Mouse (Mus musculus) adipocyte (in vitro differentiated cells): Measurements from ENCODE around the gene Pim1.
"Not testable (repeated sequence)": the region's sequence is repeated elsewhere in the genome, so short reads cannot be mapped to it uniquely, and the experiment has no call there.

Experiments
- DNase-seq: peaks from one replicate; pipeline ENCODE4 v3.0.0-alpha.2; 2016; ENCODE audit warnings: low spot score

Pim1 gene

DNA sequence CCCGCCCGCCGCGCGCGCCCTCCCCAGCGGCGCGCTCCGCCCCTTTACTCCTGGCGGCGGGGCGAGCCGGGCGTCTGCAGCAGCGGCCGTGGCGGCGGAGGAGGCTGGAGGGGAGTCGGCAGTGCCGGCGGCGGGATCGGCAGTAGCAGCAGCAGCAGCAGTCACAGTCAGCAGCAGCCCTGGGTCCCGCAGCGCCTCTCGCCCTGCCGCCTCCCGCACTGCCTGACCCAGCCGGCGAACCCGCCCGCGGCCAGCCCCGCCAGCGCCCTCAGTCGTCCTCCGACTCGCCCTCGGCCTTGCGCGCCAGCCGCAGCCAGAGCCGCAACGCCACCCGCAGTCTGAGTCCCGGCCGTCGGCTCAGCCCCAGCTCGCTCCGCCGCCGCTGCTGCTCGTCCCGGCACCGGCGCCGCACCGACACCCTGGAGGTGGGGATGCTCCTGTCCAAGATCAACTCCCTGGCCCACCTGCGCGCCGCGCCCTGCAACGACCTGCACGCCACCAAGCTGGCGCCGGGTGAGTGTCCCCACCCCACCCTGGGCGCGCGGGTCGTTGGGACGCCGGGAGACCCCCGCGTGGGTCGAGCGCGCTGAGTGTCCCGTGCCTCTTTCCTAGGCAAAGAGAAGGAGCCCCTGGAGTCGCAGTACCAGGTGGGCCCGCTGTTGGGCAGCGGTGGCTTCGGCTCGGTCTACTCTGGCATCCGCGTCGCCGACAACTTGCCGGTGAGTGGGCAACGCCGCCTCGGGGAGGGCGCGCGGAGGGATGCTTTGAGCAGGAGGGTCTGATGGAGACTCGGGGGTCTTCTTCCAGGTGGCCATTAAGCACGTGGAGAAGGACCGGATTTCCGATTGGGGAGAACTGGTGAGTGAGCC, at the start of gene Pim1:
Gene Pim1 (plus strand): TSS at position 41 of the 869 bp plus-strand sequence.
- DNase-seq = no peak

DNA sequence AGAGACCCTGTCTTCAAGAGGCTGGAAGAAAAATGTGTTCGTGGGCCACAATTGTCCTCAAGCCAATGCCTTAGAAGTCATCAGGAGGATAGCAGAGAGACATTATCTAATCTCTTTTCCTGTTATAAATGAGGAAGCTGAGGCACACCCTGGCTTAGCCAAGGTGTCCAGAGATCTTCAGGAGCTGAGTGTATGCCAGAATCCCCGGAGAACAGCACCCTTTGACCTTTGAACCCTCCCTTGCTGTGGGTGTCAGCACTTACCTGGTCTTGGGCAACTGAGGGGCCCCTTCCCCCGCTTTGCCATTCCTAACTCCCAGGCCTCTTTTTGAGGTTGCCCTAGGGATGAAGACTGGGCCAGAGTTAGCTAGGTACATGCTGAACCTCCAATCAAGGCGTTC, 49.0 kb upstream of the Pim1 start:
- DNase-seq = no peak

DNA sequence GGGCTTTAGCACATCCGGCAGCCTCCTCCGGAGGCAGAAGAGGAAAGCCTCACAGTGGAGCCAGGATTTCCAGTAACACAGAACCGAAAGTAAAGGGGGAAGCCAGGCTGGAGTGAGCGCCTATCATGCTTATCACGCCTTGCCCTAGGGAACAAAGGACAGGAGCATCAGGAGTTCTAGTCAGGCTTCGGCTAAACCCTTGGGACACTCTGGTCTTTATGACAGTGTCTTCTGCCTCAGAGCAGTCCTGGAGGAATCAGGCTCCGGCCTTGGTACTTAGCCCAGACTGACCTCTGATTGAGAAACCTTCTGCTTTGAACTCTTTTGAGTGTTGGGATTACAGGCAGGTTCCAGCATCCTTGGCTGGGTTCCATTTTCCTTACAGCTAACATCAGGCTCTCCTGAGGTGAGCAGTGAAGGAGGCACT, 48.4 kb upstream of the Pim1 start:
- no peak for DNase-seq

DNA sequence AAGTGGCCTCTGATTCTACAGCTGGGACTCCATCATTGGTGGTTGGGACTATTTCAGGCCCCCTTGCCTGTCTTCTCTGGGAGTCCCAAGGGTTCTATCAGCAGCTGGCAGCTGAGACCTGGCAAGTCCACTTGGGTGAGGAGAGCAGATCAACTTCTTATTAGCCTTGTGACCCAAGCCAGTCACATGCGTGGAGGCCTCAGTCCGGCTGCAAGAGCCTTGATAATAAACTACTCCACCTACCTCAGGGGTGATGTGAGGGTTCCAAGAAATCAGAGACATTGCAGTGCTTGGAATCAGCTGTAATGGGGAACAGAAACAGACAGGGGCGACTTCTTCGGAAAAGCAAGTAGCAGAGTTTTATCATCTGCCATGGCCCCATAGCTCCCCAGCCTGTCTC, 46.8 kb upstream of the Pim1 start:
- no peak for DNase-seq

- DNase-seq = no peak
Measured at GRCm38 (mm10) chr17:29445072-29445471, 45.5 kb upstream of the Pim1 start.

DNA sequence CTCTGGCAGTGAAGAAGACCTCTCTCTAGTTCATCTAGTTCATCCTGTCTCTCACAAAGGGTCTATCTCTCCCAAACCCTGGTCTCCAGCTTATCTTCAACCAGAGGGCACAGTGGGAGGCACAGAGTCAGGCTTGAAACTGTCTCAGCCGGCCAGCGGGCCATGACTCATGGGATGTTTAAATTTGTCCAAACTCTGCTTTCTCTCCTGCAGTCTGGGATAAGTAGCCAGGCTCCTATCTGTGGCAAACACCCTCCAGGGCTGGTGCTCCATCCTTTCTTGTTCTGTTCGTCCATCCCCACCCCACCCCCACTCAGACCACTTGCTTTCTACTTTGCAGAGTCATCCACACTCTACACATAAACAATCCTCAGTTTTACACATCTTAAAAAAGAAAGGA, 43.2 kb upstream of the Pim1 start:
- DNase-seq = no peak

DNA sequence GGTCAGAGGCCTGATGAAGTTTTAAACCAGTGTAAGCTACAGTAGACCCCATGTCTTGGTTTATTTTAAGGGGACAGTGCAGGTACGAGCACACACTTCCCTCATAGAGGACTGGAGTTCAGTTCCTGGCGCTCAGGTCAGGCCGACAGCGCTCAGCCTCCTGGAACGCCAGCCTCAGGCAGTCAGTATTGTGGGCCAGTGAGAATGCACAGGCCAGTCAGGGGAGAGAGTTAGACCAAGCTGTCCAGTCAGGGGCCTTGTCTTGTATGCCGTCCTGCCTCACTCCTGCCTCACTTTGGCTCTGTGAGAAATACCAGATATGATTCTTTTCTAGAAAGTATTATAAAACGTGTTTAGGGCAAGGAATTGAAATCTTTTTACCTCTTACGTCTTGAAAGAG, 42.5 kb upstream of the Pim1 start:
- DNase-seq = no peak

- no peak for DNase-seq
Measured at GRCm38 (mm10) chr17:29448561-29448960, 42.0 kb upstream of the Pim1 start.

- no peak for DNase-seq
Measured at GRCm38 (mm10) chr17:29450899-29451840, 39.4 kb upstream of the Pim1 start.

DNA sequence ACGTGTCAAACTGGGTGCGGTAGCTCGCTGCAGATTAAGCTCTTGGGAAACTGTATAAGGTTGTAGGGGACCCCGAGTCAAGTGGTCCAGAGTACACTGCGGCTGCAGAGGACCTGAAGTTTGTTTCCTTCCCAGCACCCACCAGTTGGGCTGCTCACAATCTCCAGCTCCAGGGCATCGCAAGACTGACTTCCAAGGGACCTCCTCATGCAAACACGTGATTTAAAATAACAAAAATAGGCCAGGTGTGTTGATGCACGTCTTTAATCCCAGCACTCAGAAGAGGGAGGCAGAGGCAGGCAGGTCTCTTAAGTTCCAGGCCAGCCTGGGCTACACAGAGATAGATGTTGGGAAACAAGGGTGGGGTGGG, 38.7 kb upstream of the Pim1 start:
- no peak for DNase-seq

GRCm38 (mm10) chr17:29454119-29454518, 36.4 kb upstream of the Pim1 start:
- DNase-seq = not testable (repeated sequence)

DNA sequence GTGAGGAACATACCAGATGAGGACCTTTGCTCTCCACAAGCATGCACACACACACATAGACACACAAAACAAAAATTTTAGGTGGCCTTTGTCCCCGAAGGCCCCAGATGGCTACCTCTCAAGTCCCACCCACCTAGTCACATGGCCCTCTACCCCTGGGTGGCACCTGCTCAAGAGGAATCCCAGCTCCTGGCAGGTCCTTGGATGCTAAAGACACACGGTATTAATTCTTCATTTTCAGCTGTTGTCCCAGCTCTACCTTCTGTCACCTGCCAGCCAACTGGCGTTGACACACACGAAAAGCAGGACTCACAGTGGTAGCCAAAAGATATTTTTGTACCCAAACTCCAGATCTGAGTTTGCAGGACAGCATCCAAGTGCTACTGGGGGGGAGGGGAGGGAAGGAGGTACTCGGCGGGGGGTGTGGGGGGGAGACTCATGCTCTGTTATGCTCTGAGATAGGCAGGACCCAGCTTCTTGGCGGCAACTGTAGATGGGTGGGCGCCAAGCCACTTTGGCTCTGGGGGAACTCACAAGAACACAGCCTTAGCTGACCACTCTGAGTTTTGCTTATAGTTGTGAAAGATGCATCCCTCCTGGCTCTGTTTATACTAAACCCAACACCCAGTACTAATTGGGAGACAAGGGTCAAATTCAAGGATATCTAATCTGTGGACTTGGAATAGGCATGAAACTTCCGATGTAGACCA, 35.0 kb upstream of the Pim1 start:
- DNase-seq = no peak

DNA sequence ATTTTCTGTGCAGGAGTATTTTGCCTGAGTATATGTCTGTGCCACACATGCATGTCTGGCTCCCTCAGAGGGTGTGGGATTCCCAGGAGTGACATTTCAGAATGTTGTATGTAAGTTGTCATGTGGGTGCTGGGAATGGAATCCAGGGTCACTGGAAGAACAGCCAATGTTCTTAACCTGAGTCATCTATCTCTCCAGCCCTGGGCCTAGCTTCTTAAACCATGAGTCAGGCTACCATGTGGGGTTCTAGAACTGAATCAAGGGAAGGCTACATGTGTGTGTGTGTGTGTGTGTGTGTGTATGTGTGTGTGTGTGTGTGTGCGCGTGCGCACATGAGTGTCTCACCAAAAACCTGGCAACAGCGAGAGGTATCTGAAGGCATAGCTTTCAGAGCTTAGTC, 34.1 kb upstream of the Pim1 start:
- DNase-seq = no peak

DNA sequence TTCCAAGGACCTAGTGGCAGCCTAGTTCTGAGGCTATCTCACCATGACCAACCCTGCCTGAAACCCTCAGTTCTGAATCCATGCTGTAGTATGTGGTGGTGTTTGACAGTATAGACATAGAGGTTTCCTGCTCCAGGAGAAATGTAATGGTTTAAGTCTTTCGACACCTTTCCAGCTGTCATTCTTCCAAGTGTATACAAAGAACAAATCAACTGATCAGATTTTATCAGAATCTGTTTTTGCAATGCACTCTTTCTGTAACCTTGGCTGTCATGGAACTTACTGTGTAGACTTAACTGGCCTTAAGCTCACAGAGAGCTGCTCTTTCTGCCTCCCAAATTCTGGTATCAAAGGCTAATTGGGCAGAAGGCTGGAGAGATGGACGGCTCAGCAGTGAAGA, 33.6 kb upstream of the Pim1 start:
- DNase-seq = no peak

- no peak for DNase-seq
Measured at GRCm38 (mm10) chr17:29457795-29458560, 32.6 kb upstream of the Pim1 start.

GRCm38 (mm10) chr17:29459321-29460118, 31.0 kb upstream of the Pim1 start:
- peak; percentile 58 for DNase-seq

DNA sequence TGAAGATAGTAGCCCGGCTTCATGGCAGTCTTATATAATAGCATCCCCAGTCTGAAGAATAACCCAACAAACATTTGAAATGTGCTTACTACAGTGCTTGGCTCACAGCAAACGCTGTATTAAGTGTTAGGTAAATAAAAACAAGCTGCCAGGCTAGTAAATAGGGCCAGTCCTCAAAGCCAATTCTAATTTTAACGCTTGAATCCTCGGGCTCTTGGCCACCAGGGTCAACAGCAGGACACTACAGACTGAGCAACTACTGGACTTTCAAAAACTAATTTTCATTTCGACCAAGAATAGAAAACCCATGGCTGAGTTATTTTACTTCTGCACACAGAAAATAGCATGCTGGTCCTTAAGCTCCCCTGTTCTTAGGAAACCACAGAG, 30.4 kb upstream of the Pim1 start:
- peak; percentile 68 for DNase-seq

DNA sequence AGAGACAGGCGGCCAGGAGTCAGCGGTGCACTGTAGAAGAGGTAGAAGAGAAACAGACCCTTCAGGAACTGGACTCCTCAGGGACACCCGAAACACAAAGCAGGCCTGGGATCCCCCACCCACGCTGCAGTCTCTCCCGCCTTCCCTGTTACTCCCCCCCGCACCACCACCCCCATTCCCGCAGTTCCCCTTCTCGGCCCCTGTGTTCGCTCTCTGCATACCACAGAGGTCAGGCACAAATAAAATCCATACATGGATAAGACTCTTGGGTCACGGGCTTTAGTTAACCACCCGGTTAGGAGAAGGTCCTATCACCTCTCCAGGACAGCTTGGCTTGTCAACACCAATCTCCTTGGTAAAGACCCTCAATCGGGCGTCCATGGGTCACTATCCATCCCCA, 26.9 kb upstream of the Pim1 start:
- no peak for DNase-seq

- DNase-seq = no peak
Measured at GRCm38 (mm10) chr17:29464068-29464467, 26.5 kb upstream of the Pim1 start.

DNA sequence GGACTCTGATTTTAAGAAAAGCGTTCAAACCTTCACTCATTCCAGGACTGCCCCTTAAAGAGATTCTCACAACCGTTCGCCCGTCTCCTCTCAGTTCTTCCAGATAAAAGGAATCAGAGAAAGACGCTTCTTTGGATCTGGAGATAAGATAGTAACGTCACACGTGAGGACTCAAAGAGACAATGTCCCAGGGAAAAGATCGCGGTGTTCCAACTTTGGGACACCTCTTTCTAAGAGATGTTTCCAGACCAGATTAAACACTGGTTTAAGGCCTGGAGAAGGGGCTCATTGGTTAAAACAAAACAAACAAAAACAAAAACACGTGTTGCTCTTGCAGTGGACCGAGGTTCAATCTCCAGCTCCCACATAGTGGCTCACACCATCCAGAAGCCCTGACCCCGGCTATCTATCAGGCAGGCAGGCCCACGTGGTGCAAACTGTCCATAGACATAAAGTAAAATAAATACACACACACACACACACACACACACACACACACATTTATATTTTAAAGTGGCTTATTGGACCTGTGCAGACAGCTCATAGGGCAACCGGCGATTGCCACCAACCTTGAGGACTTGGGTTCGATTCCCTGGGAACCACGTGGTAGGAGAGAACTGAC, 25.9 kb upstream of the Pim1 start:
- no peak for DNase-seq
